ENCODE assay signal across 9 mouse cellular contexts in genomic region chr11:99120524-99121217, GRCm38 (mm10). TPM values are rescaled to one million over a fixed set of nuclear protein-coding genes. Genes with fewer than 3 reads are reported as not detected.
DNase-seq lines count a peak whose midpoint lies in the region; ATAC-seq and TF ChIP-seq lines count a peak whose summit lies in the region.
"Had no signal": no experiment of that assay in that cellular context is flagged by ENCODE, and none has a peak within 500 bp of the region (broad histone marks: within the 10 kb centered on the region; RNA-seq: fewer than 3 reads in every experiment).

No protein-coding gene starts in this region.

- no peak for ATAC-seq in intestine, embryonic 14.5 days (replicated peaks; ENCODE audit: low FRiP score, low TSS enrichment, low read depth)
- no peak for ATAC-seq in intestine, postnatal 0 days
- peak; percentile 24; the same call in 1 of the 2 replicates for ATAC-seq in embryonic facial prominence, embryonic 14.5 days (ENCODE audit: low read depth)
- ATAC-seq in midbrain, embryonic 13.5 days = 0 out of 2 replicates have a peak, but pooled peaks have one; percentile 34
- ATAC-seq in frontal cortex, adult (ENCODE audit: low TSS enrichment) = no peak

- 55% methylated on average over 20 of the region's 20 CpGs for WGBS in intestine, embryonic 14.5 days
- WGBS in intestine, postnatal 0 days = 65% methylated on average over 20 of the region's 20 CpGs
- WGBS in embryonic facial prominence, embryonic 14.5 days = 22% methylated on average over 20 of the region's 20 CpGs
- 30% methylated on average over 20 of the region's 20 CpGs for WGBS in midbrain, embryonic 13.5 days

- H3K4me1 ChIP-seq in intestine, embryonic 14.5 days (replicated peaks; ENCODE audit: control insufficient read depth, insufficient read depth, low read length) = peaks cover 19% of the 10 kb centered on the region
- H3K4me1 ChIP-seq in intestine, postnatal 0 days (replicated peaks; ENCODE audit: control insufficient read depth, insufficient read depth, low read length) = 0 out of 2 replicates have a peak, but pooled peaks cover 1% of the 10 kb centered on the region
- H3K4me1 ChIP-seq in embryonic facial prominence, embryonic 14.5 days (ENCODE audit: control insufficient read depth, insufficient read depth, low read length) = peaks cover 33% of the 10 kb centered on the region
- peaks cover 26% of the 10 kb centered on the region for H3K4me1 ChIP-seq in midbrain, embryonic 13.5 days (replicated peaks)

- H3K4me2 ChIP-seq in intestine, embryonic 14.5 days (ENCODE audit: low read length) = no peak overlapping the region
- H3K4me2 ChIP-seq in intestine, postnatal 0 days (replicated peaks; ENCODE audit: low read depth) = no peak overlapping the region
- H3K4me2 ChIP-seq in embryonic facial prominence, embryonic 14.5 days (ENCODE audit: low read depth, low read length) = 0 out of 2 replicates have a peak overlapping the region, but pooled peaks have one; percentile 6
- peak overlapping the region; percentile 22; the same call in 1 of the 2 replicates for H3K4me2 ChIP-seq in midbrain, embryonic 13.5 days (replicated peaks)

- peak overlapping the region; percentile 22; the same call in 1 of the 2 replicates for H3K27ac ChIP-seq in intestine, embryonic 14.5 days (ENCODE audit: low read depth)
- no peak overlapping the region for H3K27ac ChIP-seq in intestine, postnatal 0 days (ENCODE audit: low read depth, low read length)
- peak overlapping the region; percentile 95 for H3K27ac ChIP-seq in embryonic facial prominence, embryonic 14.5 days (replicated peaks; ENCODE audit: low read depth, low read length)
- peak overlapping the region; percentile 39; the same call in 1 of the 2 replicates for H3K27ac ChIP-seq in midbrain, embryonic 13.5 days

- no peak for DNase-seq in intestine, embryonic 14.5 days (ENCODE audit: low spot score)
- DNase-seq in embryonic facial prominence, embryonic 14.5 days (ENCODE audit: low spot score) = peak; percentile 74
- peak; percentile 61 for DNase-seq in heart, postnatal 4 days
- no peak for DNase-seq in thymus, postnatal 4 days
- no peak for DNase-seq in cerebellum, adult 18-20 months

- no peak overlapping the region for H3K4me3 ChIP-seq in intestine, embryonic 14.5 days (ENCODE audit: low read depth, low read length)
- no peak overlapping the region for H3K4me3 ChIP-seq in intestine, postnatal 0 days (ENCODE audit: low read depth, low read length)
- H3K4me3 ChIP-seq in embryonic facial prominence, embryonic 14.5 days (ENCODE audit: low read depth, low read length) = no peak overlapping the region
- no peak overlapping the region for H3K4me3 ChIP-seq in midbrain, embryonic 13.5 days (replicated peaks)

- H3K27me3 ChIP-seq in intestine, embryonic 14.5 days (replicated peaks; ENCODE audit: control insufficient read depth, insufficient read depth, low read length) = no peaks in the 10 kb centered on the region
- H3K27me3 ChIP-seq in intestine, postnatal 0 days (replicated peaks; ENCODE audit: control insufficient read depth, insufficient read depth, low read length) = no peaks in the 10 kb centered on the region
- no peaks in the 10 kb centered on the region for H3K27me3 ChIP-seq in embryonic facial prominence, embryonic 14.5 days (replicated peaks; ENCODE audit: control insufficient read depth, insufficient read depth, low read length)
- H3K27me3 ChIP-seq in midbrain, embryonic 13.5 days = no peaks in the 10 kb centered on the region

- peaks cover 3% of the 10 kb centered on the region; the same call in 1 of the 2 replicates for H3K9me3 ChIP-seq in intestine, embryonic 14.5 days (ENCODE audit: control insufficient read depth, low read length)
- H3K9me3 ChIP-seq in intestine, postnatal 0 days (ENCODE audit: control insufficient read depth) = no peaks in the 10 kb centered on the region
- H3K9me3 ChIP-seq in embryonic facial prominence, embryonic 14.5 days (ENCODE audit: control insufficient read depth, low read length) = 0 out of 2 replicates have a peak, but pooled peaks cover 3% of the 10 kb centered on the region
- 0 out of 2 replicates have a peak, but pooled peaks cover 2% of the 10 kb centered on the region for H3K9me3 ChIP-seq in midbrain, embryonic 13.5 days

- no peak for TF ChIP-seq CTCF in intestine, postnatal 0 days (IDR thresholded peaks at IDR 0.05; ENCODE audit: low read depth)

- H3K36me3 ChIP-seq in intestine, embryonic 14.5 days (ENCODE audit: control insufficient read depth, insufficient read depth, low read length) = no peaks in the 10 kb centered on the region
- H3K36me3 ChIP-seq in intestine, postnatal 0 days (ENCODE audit: control insufficient read depth, insufficient read depth) = no peaks in the 10 kb centered on the region
- H3K36me3 ChIP-seq in embryonic facial prominence, embryonic 14.5 days (ENCODE audit: control insufficient read depth, insufficient read depth, low read length) = no peaks in the 10 kb centered on the region
- H3K36me3 ChIP-seq in midbrain, embryonic 13.5 days = no peaks in the 10 kb centered on the region

- H3K9ac ChIP-seq in intestine, embryonic 14.5 days (ENCODE audit: low read length) = no peak overlapping the region
- no peak overlapping the region for H3K9ac ChIP-seq in intestine, postnatal 0 days (ENCODE audit: low read depth, low read length)
- H3K9ac ChIP-seq in embryonic facial prominence, embryonic 14.5 days (ENCODE audit: low read depth, low read length) = peak overlapping the region; percentile 42; the same call in 1 of the 2 replicates
- peak overlapping the region; percentile 32; the same call in 1 of the 2 replicates for H3K9ac ChIP-seq in midbrain, embryonic 13.5 days (replicated peaks)

RNA-seq across cellular contexts. Expression of gene Tns4, which starts 31.6 kb away (rescaled TPM):
- 0.70 and 0.84 TPM in 2 replicates for polyA plus RNA-seq in intestine, embryonic 14.5 days (2014; fragmentation: Nextera tagmentation; extraction: Ambion mirVana)
- polyA plus RNA-seq in intestine, postnatal 0 days (2015; fragmentation: Nextera tagmentation; extraction: Ambion mirVana) = 0.39 and 0.53 TPM in 2 replicates
- polyA plus RNA-seq in embryonic facial prominence, embryonic 14.5 days (2014; fragmentation: Nextera tagmentation; extraction: Ambion mirVana) = 0.81 and 1.0 TPM in 2 replicates
- total RNA-seq in heart, postnatal 4 days (2021) = under 1 TPM in 1 of 2 experiments, not detected in 1; 0.14 TPM
- polyA plus RNA-seq in midbrain, embryonic 13.5 days (2015; fragmentation: Nextera tagmentation; extraction: Ambion mirVana) = 0.10 and 0.16 TPM in 2 replicates

RNA-seq across cellular contexts. Expression of gene Ccr7, which starts 34.2 kb away (rescaled TPM):
- polyA plus RNA-seq in intestine, embryonic 14.5 days (2014; fragmentation: Nextera tagmentation; extraction: Ambion mirVana) = 0.35 and 0.61 TPM in 2 replicates
- 0.14 TPM in 1 of 2 replicates, not detected in the other for polyA plus RNA-seq in intestine, postnatal 0 days (2015; fragmentation: Nextera tagmentation; extraction: Ambion mirVana)
- polyA plus RNA-seq in embryonic facial prominence, embryonic 14.5 days (2014; fragmentation: Nextera tagmentation; extraction: Ambion mirVana) = 0.33 and 0.50 TPM in 2 replicates
- total RNA-seq in heart, postnatal 4 days (2021) = under 1 TPM; 0.56 to 0.67 TPM
- not detected in 2 replicates for polyA plus RNA-seq in midbrain, embryonic 13.5 days (2015; fragmentation: Nextera tagmentation; extraction: Ambion mirVana)
- total RNA-seq: common myeloid progenitor, adult 5-6 weeks had no signal

Comparison
In these comparisons a context has a peak if more than half of its experiments do, and no peak if none do; other contexts are left out.
1. ATAC-seq: peak in embryonic facial prominence, embryonic 14.5 days (single experiment) and midbrain, embryonic 13.5 days (single experiment); none in intestine, embryonic 14.5 days (single experiment), intestine, postnatal 0 days (single experiment) and frontal cortex, adult (single experiment).
2. DNase-seq: peak in embryonic facial prominence, embryonic 14.5 days (single experiment) and heart, postnatal 4 days (single experiment); none in intestine, embryonic 14.5 days (single experiment), thymus, postnatal 4 days (single experiment) and cerebellum, adult 18-20 months (0 of 2).
3. H3K4me2 ChIP-seq: peak in embryonic facial prominence, embryonic 14.5 days (single experiment) and midbrain, embryonic 13.5 days (single experiment); none in intestine, embryonic 14.5 days (single experiment) and intestine, postnatal 0 days (single experiment).
4. H3K9ac ChIP-seq: peak in embryonic facial prominence, embryonic 14.5 days (single experiment) and midbrain, embryonic 13.5 days (single experiment); none in intestine, embryonic 14.5 days (single experiment) and intestine, postnatal 0 days (single experiment).